Mouse (Mus musculus) intestine, embryonic 16.5 days (tissue): ENCODE measurements at regions not wholly inside any gene's neighbourhood (a gene's known extent, or its start where the extent isn't known, plus 50 kb on each side); places are given as distances from the start of the nearest gene placed in this dataset.

Experiments used
- ATAC-seq: fragments of 200-750 bp; cut with Nextera tagmentation; 2 replicates; pipeline ENCODE4 v1.8.0; 2017; ENCODE audit warnings: moderate TSS enrichment, moderate library complexity
- H3K27ac ChIP-seq: fragments of 300-500 bp; sonication (generic); 2 replicates; pipeline ENCODE4 v1.5.1; 2014; ENCODE audit warnings: mild to moderate bottlenecking, low read length
- H3K27me3 ChIP-seq: fragments of 300-500 bp; sonication (generic); replicated peaks from 2 replicates; pipeline ENCODE4 v1.6.1; 2014; ENCODE audit warnings: low read length, control low read depth, mixed read lengths; ENCODE audit not compliant: control insufficient read depth, insufficient read depth
- H3K36me3 ChIP-seq: fragments of 300-500 bp; sonication (generic); 2 replicates; pipeline ENCODE4 v1.6.1; 2014; ENCODE audit warnings: low read length, control low read depth; ENCODE audit not compliant: control insufficient read depth, insufficient read depth
- H3K4me1 ChIP-seq: fragments of 300-500 bp; sonication (generic); 2 replicates; pipeline ENCODE4 v1.6.1; 2014; ENCODE audit warnings: low read length, control low read depth, mixed read lengths; ENCODE audit not compliant: control insufficient read depth, insufficient read depth
- H3K4me2 ChIP-seq: fragments of 300-500 bp; sonication (generic); 2 replicates; pipeline ENCODE4 v1.6.1; 2014; ENCODE audit warnings: low read depth, low read length, control low read depth
- H3K4me3 ChIP-seq: fragments of 300-500 bp; sonication (generic); 2 replicates; pipeline ENCODE4 v1.5.1; 2014; ENCODE audit warnings: mild to moderate bottlenecking, low read length
- H3K9ac ChIP-seq: fragments of 300-500 bp; sonication (generic); 2 replicates; pipeline ENCODE4 v1.6.1; 2014; ENCODE audit warnings: low read depth, low read length
- H3K9me3 ChIP-seq: fragments of 300-500 bp; sonication (generic); 2 replicates; pipeline ENCODE4 v1.6.1; 2016; ENCODE audit warnings: low read length, control low read depth; ENCODE audit not compliant: control insufficient read depth
- WGBS: fragments of 180-500 bp; shearing (Covaris S2); extraction: QIAGEN DNeasy Blood & Tissue Kit; methylation state at CpG from one replicate; pipeline ENCODE4 v1.1.7; 2014; 5-methylcytosine and 5-hydroxymethylcytosine counted together

GRCm38 (mm10) chr16:79986746-79987145 lies 895.8 kb upstream of the Tmprss15 start:
- H3K4me1 ChIP-seq, result no peaks in the 10 kb centered on the region
- H3K36me3 ChIP-seq, result no peaks in the 10 kb centered on the region
- 45% methylated on average over 2 of the region's 2 CpGs for whole genome bisulfite sequencing
- H3K27ac ChIP-seq, result no peak overlapping the region
- no peak overlapping the region for H3K9ac ChIP-seq
- H3K9me3 ChIP-seq, result no peaks in the 10 kb centered on the region
- H3K27me3 ChIP-seq, result no peaks in the 10 kb centered on the region
- ATAC-seq, result peak; percentile 88
- H3K4me3 ChIP-seq, result no peak overlapping the region
- H3K4me2 ChIP-seq, result no peak overlapping the region

GRCm38 (mm10) chr16:79972146-79972545 lies 881.2 kb upstream of the Tmprss15 start:
- H3K27ac ChIP-seq, result no peak overlapping the region
- 83% methylated on average over 6 of the region's 6 CpGs for WGBS

GRCm38 (mm10) chr16:79937042-79937441 lies 846.1 kb upstream of the Tmprss15 start:
- Histone ChIP-seq H3K27ac (no peak overlapping the region), H3K27me3 (no peaks in the 10 kb centered on the region), H3K36me3 (no peaks in the 10 kb centered on the region), H3K4me3 (no peak overlapping the region), H3K9ac (no peak overlapping the region), H3K4me2 (no peak overlapping the region), H3K9me3 (no peaks in the 10 kb centered on the region), H3K4me1 (no peaks in the 10 kb centered on the region)
- 78% methylated on average over 2 of the region's 2 CpGs for WGBS
- no peak for ATAC-seq

More at GRCm38 (mm10) chr16:79972146-79972545, 881.2 kb upstream of the Tmprss15 start:
- no peak for ATAC-seq
- no peak overlapping the region for H3K4me3 ChIP-seq
- no peaks in the 10 kb centered on the region for H3K4me1 ChIP-seq
- no peaks in the 10 kb centered on the region for H3K27me3 ChIP-seq
- H3K4me2 ChIP-seq, result no peak overlapping the region
- H3K9me3 ChIP-seq, result no peaks in the 10 kb centered on the region
- no peak overlapping the region for H3K9ac ChIP-seq
- no peaks in the 10 kb centered on the region for H3K36me3 ChIP-seq

- Histone ChIP-seq H3K4me1 (no peaks in the 10 kb centered on the region), H3K27ac (no peak overlapping the region), H3K9me3 (no peaks in the 10 kb centered on the region), H3K27me3 (no peaks in the 10 kb centered on the region), H3K36me3 (no peaks in the 10 kb centered on the region), H3K4me2 (no peak overlapping the region), H3K4me3 (no peak overlapping the region), H3K9ac (no peak overlapping the region)
- no peak for ATAC-seq
- 69% methylated on average over 1 of the region's 1 CpGs for WGBS
These were observed 816.2 kb upstream of the Tmprss15 start for GRCm38 (mm10) chr16:79907126-79907525.

GRCm38 (mm10) chr16:79901467-79901866 lies 810.6 kb upstream of the Tmprss15 start:
- Histone ChIP-seq H3K4me2 (no peak overlapping the region), H3K4me3 (no peak overlapping the region), H3K9ac (no peak overlapping the region), H3K36me3 (no peaks in the 10 kb centered on the region), H3K9me3 (no peaks in the 10 kb centered on the region), H3K27ac (no peak overlapping the region), H3K27me3 (no peaks in the 10 kb centered on the region), H3K4me1 (no peaks in the 10 kb centered on the region)
- ATAC-seq, result no peak
- WGBS, result 80% methylated on average over 2 of the region's 2 CpGs

GRCm38 (mm10) chr16:79881855-79882254 lies 791.0 kb upstream of the Tmprss15 start:
- no peak overlapping the region for H3K9ac ChIP-seq

GRCm38 (mm10) chr16:79878063-79878462 lies 787.2 kb upstream of the Tmprss15 start:
- H3K4me1 ChIP-seq, result no peaks in the 10 kb centered on the region
- H3K4me2 ChIP-seq, result no peak overlapping the region
- ATAC-seq, result no peak
- 61% methylated on average over 4 of the region's 4 CpGs for WGBS
- no peaks in the 10 kb centered on the region for H3K9me3 ChIP-seq
- no peaks in the 10 kb centered on the region for H3K36me3 ChIP-seq
- no peak overlapping the region for H3K27ac ChIP-seq
- no peak overlapping the region for H3K9ac ChIP-seq
- no peaks in the 10 kb centered on the region for H3K27me3 ChIP-seq
- H3K4me3 ChIP-seq, result no peak overlapping the region

More at GRCm38 (mm10) chr16:79881855-79882254, 791.0 kb upstream of the Tmprss15 start:
- no peaks in the 10 kb centered on the region for H3K27me3 ChIP-seq
- no peaks in the 10 kb centered on the region for H3K9me3 ChIP-seq
- H3K36me3 ChIP-seq, result no peaks in the 10 kb centered on the region
- H3K4me2 ChIP-seq, result no peak overlapping the region
- H3K4me1 ChIP-seq, result no peaks in the 10 kb centered on the region
- 67% methylated on average over 3 of the region's 3 CpGs for WGBS
- H3K27ac ChIP-seq, result no peak overlapping the region
- H3K4me3 ChIP-seq, result no peak overlapping the region
- ATAC-seq, result no peak

GRCm38 (mm10) chr16:79876827-79877226 lies 785.9 kb upstream of the Tmprss15 start:
- H3K4me3 ChIP-seq, result no peak overlapping the region
- no peaks in the 10 kb centered on the region for H3K27me3 ChIP-seq
- H3K4me1 ChIP-seq, result no peaks in the 10 kb centered on the region
- no peaks in the 10 kb centered on the region for H3K36me3 ChIP-seq
- H3K4me2 ChIP-seq, result no peak overlapping the region
- WGBS, result 90% methylated on average over 1 of the region's 1 CpGs
- no peaks in the 10 kb centered on the region for H3K9me3 ChIP-seq
- H3K9ac ChIP-seq, result no peak overlapping the region
- H3K27ac ChIP-seq, result no peak overlapping the region
- no peak for ATAC-seq

GRCm38 (mm10) chr16:79870578-79871270 lies 779.8 kb upstream of the Tmprss15 start:
- ATAC-seq, result no peak
- H3K27ac ChIP-seq, result no peak overlapping the region
- H3K4me1 ChIP-seq, result no peaks in the 10 kb centered on the region
- H3K9me3 ChIP-seq, result no peaks in the 10 kb centered on the region
- no peaks in the 10 kb centered on the region for H3K36me3 ChIP-seq
- 84% methylated on average over 8 of the region's 8 CpGs for WGBS
- H3K27me3 ChIP-seq, result no peaks in the 10 kb centered on the region
- H3K4me2 ChIP-seq, result no peak overlapping the region
- H3K4me3 ChIP-seq, result no peak overlapping the region
- no peak overlapping the region for H3K9ac ChIP-seq

- no peak overlapping the region for H3K9ac ChIP-seq
- no peak for ATAC-seq
- H3K27me3 ChIP-seq, result no peaks in the 10 kb centered on the region
- H3K36me3 ChIP-seq, result no peaks in the 10 kb centered on the region
- no peak overlapping the region for H3K27ac ChIP-seq
- no peak overlapping the region for H3K4me3 ChIP-seq
- no peak overlapping the region for H3K4me2 ChIP-seq
- WGBS, result 60% methylated on average over 1 of the region's 1 CpGs
- no peaks in the 10 kb centered on the region for H3K4me1 ChIP-seq
- H3K9me3 ChIP-seq, result no peaks in the 10 kb centered on the region
These were observed 768.6 kb upstream of the Tmprss15 start for GRCm38 (mm10) chr16:79859540-79859939.
